Mouse (Mus musculus) heart, postnatal 14 days (tissue): Measurements from ENCODE around the gene Anks1b. TPM values are rescaled to one million over a fixed set of nuclear protein-coding genes. Genes with fewer than 3 reads are reported as not detected.

Experiments
- DNase-seq, 2 experiments: peaks; one replicate each; pipeline ENCODE4 v3.0.0; 2021 to 2022
- intact Hi-C: fragments of 180-260 bp; cut with DNase I; formaldehyde crosslinking; loops from one replicate; pipeline ENCODE4 v1.15.1; 2025
- total RNA-seq, 2 experiments: library from RNA; stranded (reverse); gene quantifications; 2 replicates each; pipeline ENCODE4 v1.2.3; 2021

The Anks1b gene
- total RNA-seq, 2 experiments from 2014 or later = 0.41 to 0.49 TPM

DNA sequence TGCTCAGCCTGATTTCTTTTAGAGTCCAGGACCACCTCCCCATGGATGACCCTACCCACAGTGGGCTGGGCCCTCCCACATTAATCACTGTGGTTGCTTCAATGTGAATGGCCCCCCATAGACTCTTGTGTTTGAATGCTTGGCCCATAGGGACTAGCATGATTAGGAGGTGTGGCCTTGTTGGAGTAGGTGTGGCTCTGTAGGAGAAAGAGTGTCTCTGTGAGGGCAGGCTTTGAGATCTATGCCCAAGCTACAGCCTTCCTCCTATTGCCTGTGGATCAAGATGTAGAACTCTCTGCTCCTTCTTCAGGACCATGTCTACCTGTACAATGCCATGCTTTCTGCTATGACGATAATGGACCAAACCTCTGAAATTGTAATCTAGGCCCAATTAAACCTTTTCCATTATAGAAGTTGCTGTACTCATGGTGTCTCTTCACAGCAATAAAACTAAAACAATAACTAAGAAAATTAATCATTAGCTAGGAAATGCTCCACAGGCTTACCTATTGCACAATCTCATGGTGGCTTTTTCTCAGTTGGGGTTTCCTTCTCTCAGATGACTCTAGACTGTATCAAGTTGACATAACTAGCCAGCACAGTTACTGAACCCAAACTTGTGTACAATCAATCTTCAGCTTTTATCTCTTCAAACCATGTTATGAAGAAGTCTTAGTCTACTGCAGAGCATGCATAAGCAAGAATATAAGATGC is 73.5 kb downstream of the Anks1b start:
- intact Hi-C loops = no loop called here
- DNase-seq = no peak

DNA sequence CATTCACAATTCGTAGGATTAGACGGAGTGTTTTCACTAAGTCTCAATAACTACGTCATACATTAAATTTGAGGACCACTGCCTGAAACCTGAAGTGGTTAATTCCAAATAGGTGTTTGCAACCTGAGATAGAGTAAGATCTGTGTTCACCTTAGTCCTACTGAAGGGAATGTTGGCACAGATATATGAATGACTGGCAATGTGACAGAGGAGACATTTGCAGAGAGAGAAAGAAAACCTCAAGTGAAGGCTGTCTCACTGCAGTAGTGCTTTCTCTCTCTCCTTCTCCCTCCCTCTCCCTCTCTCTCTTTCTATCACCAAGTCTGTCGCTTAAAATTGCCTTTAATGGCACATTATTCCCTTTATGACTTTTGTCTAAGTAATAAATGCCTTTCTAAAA is 101.1 kb downstream of the Anks1b start:
- DNase-seq = no peak
- intact Hi-C loops = no loop called here

DNA sequence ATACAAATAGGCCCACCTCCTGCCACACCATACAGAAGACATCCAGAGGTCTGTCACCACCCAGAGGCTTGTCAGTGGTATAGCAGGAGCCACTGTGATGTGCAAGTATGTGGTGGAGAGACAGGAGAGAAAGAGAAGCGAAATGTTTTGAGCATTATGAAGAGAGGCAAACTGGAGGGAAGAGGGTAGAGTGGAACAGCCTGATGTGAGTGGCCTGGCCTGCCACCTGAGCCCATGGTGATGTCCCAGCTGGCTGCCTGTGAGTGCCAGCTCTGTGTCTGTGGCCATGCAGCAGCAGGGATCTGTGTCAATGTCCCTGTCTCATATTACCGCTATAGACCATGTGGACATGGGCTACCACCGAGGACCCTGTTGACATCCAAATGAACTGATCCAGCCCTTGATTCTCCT is 102.1 kb downstream of the Anks1b start:
- intact Hi-C loops = no loop called here
- DNase-seq = no peak

- intact Hi-C loops = no loop called here
- no peak for DNase-seq
Observed at GRCm38 (mm10) chr10:89976577-89976976, 103.3 kb downstream of the Anks1b start.

GRCm38 (mm10) chr10:89994171-89994570 is 120.9 kb downstream of the Anks1b start:
- intact Hi-C loops = no loop called here
- DNase-seq = no peak

GRCm38 (mm10) chr10:89995621-89996428 is 122.5 kb downstream of the Anks1b start:
- no peak for DNase-seq
- intact Hi-C loops = no loop called here

DNA sequence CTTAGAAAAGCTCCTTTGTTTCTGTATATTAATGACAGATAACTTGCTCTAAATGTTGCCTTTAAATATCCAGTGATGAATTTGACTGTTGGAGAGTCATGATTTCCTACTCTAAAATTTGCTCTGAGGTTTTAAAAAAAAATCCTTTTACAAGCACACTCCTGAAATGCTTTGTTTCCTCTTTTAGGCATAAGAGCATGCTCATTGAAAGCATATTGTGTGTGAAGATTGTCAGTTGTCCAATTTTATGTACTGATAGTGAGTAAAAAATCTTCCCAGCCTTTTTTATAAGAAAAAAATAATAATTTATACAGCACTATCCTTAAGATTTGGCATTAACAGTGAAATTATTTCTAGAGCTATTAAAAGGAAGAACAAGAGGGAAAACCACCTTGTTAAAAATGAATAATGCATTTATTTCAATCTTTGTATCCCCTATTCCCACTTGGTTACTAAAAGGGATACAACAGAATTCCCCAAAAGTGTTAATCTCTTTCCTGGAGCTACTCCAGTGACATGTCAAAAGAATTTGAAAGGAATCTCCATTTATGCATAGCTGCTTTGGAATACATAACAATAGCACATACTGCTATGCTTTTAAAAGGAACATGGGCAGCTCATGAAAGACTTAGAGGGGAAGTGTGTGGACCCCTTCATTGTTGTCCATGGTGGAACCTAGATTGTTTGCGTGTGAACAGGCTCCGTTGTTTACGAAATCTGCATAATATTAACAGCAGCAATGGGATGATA is 130.8 kb downstream of the Anks1b start:
- no peak for DNase-seq
- intact Hi-C loops = no loop called here

- DNase-seq = no peak
- intact Hi-C loops = no loop called here
Observed at GRCm38 (mm10) chr10:90004882-90005281, 131.6 kb downstream of the Anks1b start.

- no peak for DNase-seq
- intact Hi-C loops = no loop called here
Observed at GRCm38 (mm10) chr10:90033037-90033436, 159.7 kb downstream of the Anks1b start.

- DNase-seq = no peak
- intact Hi-C loops = no loop called here
Observed at GRCm38 (mm10) chr10:90043287-90043686, 170.0 kb downstream of the Anks1b start.

- intact Hi-C loops = no loop called here
- DNase-seq = peak in 1 of 2 experiments; percentile 15
Observed at GRCm38 (mm10) chr10:90043773-90044172, 170.5 kb downstream of the Anks1b start.

DNA sequence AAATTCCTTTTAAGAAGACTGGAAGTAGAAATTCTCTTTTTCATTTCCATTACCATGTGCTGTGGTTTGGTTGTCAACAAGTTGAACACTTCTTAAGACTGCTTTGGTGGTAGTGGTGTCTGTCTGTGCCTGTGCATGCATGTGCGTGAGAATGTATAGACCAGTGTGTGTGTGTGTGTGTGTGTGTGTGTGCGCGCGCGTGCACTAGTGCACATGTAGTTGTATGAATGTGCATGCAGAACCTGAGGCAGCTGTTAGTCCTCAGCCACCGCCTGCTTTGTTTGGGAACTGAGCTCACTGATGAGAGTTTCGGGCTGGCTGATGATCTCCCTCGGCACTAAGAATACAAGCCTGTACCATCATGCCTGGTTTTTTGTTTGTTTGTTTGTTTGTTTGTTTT is 170.9 kb downstream of the Anks1b start:
- intact Hi-C loops = no loop called here
- no peak for DNase-seq

- intact Hi-C loops = no loop called here
- no peak for DNase-seq
Observed at GRCm38 (mm10) chr10:90068651-90069050, 195.3 kb downstream of the Anks1b start.

GRCm38 (mm10) chr10:90077930-90078329 is 204.6 kb downstream of the Anks1b start:
- DNase-seq = no peak
- intact Hi-C loops = no loop called here

DNA sequence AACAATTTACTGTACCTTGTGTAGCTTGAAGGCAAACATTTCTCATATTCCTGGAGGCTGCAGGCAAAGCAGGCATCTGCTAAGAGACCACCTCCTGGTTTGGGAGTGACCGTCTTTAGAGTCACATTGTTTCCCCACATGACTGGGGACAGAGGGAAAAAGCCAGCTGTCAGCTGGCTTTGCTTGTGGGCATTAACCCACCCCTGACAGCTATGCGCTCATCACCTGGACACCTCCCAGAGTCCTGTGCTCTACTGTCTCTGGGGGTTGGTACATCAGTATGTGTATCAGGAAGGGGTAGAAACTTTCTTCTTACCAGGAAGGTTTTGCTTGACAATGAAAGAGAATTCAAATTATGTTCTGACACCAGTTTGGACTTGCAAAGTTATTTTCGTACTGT is 207.8 kb downstream of the Anks1b start:
- DNase-seq = no peak
- intact Hi-C loops = loop anchor here (1.0 kb wide), 1 partner anchor 608 kb away; no protein-coding TSS in a partner anchor

GRCm38 (mm10) chr10:90081630-90082029 is 208.3 kb downstream of the Anks1b start:
- intact Hi-C loops = loop anchor here (1.0 kb wide), 1 partner anchor 608 kb away; no protein-coding TSS in a partner anchor
- peak in 1 of 2 experiments; percentile 1 for DNase-seq

DNA sequence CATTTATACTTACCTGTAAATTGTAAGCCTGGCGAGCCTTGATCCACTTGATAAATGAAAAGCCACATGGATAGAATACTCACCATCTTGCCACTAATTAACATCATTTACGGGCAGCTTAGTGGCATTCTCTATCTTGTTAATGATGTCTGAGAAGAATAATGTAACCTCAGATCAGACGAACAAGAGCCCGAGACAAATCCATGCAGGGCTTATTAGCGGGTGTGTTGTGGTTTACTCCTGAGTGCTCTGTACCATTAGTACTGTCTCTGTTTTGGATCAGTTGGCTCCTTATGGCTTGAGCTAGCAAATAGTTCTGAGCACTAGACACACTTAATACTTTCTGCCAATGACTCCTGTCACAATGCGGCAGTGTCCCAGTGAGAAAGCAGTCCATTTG is 220.6 kb downstream of the Anks1b start:
- intact Hi-C loops = no loop called here
- DNase-seq = no peak

DNA sequence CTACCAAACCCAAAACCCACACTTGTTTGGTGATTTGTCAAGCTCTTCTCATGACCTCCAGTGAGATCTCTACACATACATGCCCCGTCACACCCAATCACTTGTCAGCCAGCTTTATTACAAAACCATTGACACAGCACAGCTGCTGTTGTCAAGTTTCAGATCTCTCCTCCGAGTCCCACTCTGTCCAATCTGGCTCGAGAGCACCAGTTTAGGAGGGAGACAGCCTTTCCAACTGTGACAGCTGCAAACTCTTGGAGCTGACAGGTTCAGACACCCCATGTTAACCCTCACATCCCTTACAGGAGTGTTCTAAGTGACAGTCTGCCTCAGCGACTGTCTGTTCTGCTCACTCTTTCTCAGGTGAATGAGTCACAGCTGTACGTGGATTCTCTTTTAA is 239.4 kb downstream of the Anks1b start:
- peak; percentile 39 to 57 for DNase-seq
- intact Hi-C loops = no loop called here

DNA sequence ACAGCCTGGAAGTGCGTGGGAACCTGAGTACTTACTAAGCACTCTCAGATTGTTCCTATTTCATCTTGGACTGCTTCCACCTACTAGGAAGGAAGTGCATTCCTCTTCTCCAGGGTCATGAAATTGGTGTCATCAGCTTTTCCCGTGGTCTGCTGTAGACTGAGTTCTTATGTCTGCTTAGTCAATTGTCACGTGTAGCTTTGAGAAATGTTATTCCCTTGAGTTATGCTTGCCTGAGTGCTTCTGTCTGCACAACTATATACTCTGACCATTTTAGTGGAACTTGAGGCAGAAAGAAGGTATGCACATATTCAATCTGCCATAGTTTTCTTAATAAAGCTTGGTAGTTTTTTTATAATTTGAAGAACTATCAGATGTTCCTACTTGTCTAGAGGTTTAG is 243.6 kb downstream of the Anks1b start:
- intact Hi-C loops = no loop called here
- DNase-seq = no peak

GRCm38 (mm10) chr10:90117836-90118235 is 244.5 kb downstream of the Anks1b start:
- intact Hi-C loops = no loop called here
- no peak for DNase-seq

GRCm38 (mm10) chr10:90137538-90137937 is 264.2 kb downstream of the Anks1b start:
- no peak for DNase-seq
- intact Hi-C loops = no loop called here
